Mouse (Mus musculus): ENCODE measurements around the gene Dhrs11.

DNA sequence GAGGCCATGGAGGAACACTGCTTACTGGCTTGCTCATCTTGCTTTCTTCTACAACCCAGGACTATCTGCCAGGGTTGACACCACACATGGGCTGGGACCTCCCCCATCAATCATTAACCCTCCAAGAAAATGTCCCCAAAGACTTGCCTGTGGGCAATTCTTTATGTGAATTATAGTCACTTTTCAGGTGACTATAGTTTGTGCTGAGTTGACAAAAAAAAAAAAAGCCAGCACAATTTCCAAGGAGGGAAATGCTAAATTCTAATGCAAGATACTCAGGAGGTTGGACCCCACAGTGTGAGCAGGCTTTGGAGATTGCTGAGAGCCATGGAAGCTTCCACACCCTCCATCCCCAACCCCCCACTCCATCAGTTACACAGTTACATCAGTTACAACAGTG, 35.2 kb downstream of the Dhrs11 start:
- TF ChIP-seq CTCF (IDR thresholded peaks at IDR 0.05; ENCODE audit: low read depth, low read length) (no peak), POLR2A (IDR thresholded peaks at IDR 0.05; ENCODE audit: borderline replicate concordance, low read depth, low read length) (no peak)

Data from bone marrow macrophage, adult 2 months (primary cell).